Mouse (Mus musculus) megakaryocyte-erythroid progenitor cell, adult 5-6 weeks (primary cell): ENCODE results near the gene Stk16. TPM values are rescaled to one million over a fixed set of nuclear protein-coding genes. Genes with fewer than 3 reads are reported as not detected.
A peak's percentile ranks its signal among the peaks of the same experiment; 100 is the strongest.
"Not testable (repeated sequence)": the region's sequence is repeated elsewhere in the genome, so short reads cannot be mapped to it uniquely, and the experiment has no call there.

ENCODE experiments used
- ATAC-seq: replicated peaks from 2 replicates; pipeline ENCODE4 v1.8.0; 2016; ENCODE audit warnings: mild to moderate bottlenecking, inconsistent platforms; ENCODE audit not compliant: severe bottlenecking, poor library complexity, low FRiP score, low TSS enrichment
- total RNA-seq, 2 experiments: library from RNA; stranded (forward) in 1 of 2; stranded (reverse) in 1 of 2; fragments of 200-1000, 215-1000 nt in 1 of 2; fragments of >200 nt in 1 of 2; fragmentation: Nextera tagmentation in 1 of 2; gene quantifications; 2 replicates each; pipeline ENCODE4 v1.2.3; 2014 to 2017

Stk16 gene
- total RNA-seq, 2 experiments from 2014 or later = 103 to 193 TPM

DNA sequence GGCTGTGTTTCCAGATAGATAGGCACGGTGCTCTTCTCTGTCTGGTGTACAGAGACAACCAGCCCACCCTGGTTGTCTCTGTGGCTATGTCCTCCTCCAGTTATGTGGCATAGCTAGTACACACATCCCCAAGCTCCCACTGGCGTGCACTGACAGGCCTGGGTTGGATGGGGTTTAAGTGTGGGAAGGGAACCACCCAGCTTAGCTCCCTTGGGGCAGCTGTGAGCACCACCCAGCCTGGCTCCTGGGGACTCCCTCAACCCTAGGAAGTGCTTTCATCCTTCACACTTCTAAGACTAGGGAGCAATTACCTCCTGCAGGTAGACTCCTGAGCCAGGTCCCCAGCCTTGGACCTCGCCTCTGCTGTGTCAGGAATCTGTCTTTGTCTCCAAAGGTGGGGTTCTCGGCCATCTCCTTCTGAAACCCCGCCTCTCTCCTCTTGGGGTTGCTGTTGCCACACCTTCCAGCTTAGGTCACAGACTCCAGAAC is 21.1 kb downstream of the Stk16 start, which contains the start of gene A630095N17Rik:
A630095N17Rik (minus strand) TSS at position 439 of the 489 bp plus-strand sequence.
- no peak for ATAC-seq

- not testable (repeated sequence) for ATAC-seq
These were observed 21.9 kb downstream of the Stk16 start for GRCm38 (mm10) chr1:75232489-75232888.

- peak; percentile 82 for ATAC-seq
These were observed 24.0 kb downstream of the Stk16 start for GRCm38 (mm10) chr1:75234606-75235005.

DNA sequence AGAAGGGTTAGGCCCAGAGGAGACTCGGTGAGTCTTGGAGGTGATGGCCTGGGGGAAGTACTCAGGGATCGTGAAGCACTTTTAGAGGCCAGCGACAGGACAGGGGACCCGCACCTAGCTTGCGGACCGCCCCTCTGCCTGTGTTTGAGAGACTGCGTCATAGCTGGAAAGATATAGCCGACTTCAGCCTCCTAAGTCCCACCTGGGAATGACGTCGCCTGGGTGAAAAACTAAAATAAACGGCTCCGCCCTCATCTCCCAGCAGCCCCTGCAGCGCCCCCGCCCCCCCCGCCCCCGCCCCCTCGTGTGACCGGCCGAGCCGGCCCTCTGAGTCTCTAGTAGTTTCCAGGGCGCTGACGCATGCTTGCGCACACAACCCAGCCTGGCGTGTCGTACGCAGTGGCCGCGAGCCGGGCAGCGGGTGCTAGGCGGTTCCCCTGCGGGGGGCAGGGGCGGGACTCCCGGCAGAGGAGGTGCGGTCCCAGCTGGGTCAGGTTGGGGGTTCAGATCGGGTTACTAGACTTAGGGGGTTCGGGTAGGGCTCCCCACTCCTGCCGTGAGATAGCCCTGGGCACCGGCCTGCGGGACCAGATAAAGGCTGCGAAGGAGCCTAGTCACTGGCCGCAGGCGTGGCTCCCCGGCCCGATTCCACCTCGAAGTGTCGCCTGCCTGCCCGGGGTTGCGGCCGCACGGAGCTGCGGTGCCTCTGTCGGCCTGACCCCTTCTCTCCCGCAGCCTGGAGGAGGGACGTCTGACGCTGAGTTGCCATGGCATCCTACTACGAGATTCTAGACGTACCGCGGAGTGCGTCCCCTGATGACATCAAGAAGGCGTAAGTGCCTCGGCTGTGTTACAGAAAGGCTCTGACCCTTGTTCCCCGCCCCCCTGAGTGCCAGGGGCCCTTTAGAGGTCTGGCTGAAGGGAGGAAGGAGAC is 25.7 kb downstream of the Stk16 start, which contains the start of gene Dnajb2:
Dnajb2 (plus strand) TSS at position 290 of the 934 bp plus-strand sequence.
- ATAC-seq = peak; percentile 87

GRCm38 (mm10) chr1:75239591-75239990 is 29.0 kb downstream of the Stk16 start:
- ATAC-seq = no peak

DNA sequence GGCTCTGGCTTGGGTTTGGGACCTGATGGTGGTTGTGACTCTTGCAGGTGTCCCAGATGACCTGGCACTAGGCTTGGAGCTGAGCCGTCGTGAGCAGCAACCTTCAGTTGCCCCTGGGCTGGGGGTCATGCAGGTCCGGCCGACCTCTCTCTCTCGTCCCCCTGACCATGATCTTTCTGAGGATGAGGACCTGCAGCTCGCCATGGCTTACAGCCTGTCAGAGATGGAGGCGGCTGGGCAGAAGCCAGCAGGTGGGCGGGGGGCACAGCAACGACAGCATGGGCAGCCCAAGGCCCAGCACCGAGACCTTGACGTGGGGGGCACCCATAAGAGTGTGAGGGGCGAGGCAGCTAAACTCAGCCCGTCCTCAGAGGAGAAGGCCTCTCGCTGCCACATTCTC is 32.8 kb downstream of the Stk16 start:
- ATAC-seq = no peak

GRCm38 (mm10) chr1:75244175-75244826 is 33.7 kb downstream of the Stk16 start:
- ATAC-seq = no peak; the same call in 1 of the 2 replicates

- ATAC-seq = peak; percentile 72
These were observed 34.2 kb downstream of the Stk16 start for GRCm38 (mm10) chr1:75244836-75245235.

DNA sequence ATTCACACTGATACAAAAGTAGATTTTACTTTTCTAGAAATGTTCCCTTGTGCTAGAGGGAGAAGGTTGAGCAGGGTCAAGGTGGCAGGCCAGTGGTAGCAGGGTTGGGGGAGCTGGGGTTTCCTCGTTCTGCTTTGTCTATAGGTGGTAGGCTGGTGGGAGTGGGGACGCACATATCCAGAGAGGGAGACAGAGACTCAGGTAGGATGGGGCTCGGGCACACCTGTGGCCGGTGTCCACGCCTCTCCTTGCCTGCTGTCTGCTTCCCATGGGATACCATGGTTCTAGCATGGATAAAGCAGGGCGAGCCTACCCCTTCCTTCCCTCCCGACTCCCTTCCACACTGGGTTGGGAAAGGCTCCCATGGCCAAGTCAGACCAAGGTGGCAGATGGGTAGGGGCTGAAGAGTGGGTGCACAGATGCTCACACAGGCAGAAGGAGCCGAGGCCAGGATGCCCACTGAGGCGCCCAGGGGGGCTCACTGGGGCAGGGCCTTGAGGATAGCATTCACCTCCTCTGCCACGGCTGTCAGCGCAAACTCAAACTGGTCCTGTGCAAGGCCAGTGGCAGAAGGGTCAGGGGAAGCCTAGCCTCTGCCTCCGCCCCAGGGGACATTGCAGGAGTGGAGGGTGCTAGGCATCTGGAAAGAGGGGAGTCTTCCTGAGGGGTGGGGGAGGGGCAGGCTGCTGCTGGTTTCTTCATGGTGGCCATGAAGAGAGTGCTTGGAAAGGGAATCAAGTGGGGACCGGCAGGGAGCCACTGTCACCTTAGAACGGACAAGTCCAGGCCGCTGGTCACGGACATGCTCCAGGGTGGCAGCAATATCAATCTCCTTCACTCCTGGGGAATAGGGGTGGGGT is 36.7 kb downstream of the Stk16 start:
- ATAC-seq = no peak

- ATAC-seq = no peak
These were observed 37.6 kb downstream of the Stk16 start for GRCm38 (mm10) chr1:75248041-75248772.

DNA sequence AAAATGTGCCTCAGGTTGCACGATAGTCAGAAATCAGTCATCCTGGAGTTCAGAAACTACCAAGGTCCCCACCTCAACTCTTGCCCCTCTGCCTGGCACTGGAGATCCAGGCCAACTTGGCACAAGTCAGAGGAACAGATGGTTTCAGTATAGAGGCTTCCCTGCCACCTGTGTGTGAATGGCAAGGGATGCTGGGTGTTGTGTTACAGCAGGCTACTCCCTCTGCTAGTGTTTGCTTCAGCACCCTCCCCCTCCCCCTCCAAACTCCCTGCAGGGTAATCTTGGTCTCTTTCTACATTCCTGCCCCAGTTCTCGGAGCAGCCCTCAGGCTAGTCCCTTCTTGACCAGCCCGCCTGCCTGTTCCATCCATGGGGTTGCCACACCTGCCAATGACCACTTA is 39.9 kb downstream of the Stk16 start:
- ATAC-seq = no peak

- peak; percentile 65 for ATAC-seq
These were observed 40.7 kb downstream of the Stk16 start for GRCm38 (mm10) chr1:75251112-75251970.

GRCm38 (mm10) chr1:75252308-75252707 is 41.7 kb downstream of the Stk16 start:
- ATAC-seq = no peak

- ATAC-seq = no peak
These were observed 42.4 kb downstream of the Stk16 start for GRCm38 (mm10) chr1:75253029-75253428.

GRCm38 (mm10) chr1:75253849-75254624 is 43.4 kb downstream of the Stk16 start:
- ATAC-seq = peak; percentile 32; the same call in 1 of the 2 replicates

DNA sequence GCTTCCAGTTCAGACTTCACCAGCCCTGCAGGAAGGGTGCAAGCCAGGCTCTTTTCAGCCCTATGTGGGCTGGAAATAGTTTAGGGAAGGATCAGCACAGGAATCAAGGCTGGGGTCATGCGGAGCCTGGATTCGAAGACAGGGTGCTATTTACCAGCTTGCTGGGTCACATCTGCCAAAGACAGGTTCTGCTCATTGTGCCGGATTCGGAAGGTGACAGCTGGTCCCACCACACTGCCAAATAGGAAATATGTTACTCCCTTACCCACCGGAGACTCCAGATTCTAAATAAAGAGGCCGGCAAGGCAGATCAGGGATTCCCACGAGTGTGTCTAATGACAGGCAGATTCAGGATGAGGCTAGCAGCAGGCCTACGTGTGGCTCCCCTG is 44.0 kb downstream of the Stk16 start:
- no peak for ATAC-seq

DNA sequence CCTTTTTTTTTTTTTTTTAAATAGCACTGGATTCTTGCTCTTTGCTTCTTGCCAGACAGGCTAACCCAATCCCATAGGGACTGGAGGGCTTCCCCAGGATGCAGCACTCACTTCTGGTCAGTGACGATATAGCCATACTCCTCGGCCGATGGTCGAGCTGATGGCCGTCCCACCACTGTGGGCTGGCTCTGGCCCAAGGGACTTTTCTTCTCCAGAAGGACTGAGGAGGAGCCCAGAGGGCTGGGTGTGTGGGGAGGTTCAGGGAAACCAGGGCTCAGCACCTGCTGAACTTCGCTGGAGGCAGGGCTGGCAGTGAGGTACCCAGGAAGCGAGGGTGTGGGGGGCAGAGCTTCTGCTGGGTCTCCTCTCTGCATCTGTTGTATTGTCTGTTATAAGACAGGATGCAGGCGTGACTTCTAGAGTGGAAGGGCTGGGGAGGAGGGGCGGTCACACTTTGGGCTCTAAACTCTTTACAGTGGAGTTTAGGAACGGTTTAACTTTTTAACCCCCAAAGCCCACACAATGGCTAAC is 44.9 kb downstream of the Stk16 start:
- ATAC-seq = no peak
